Mouse (Mus musculus) ES-Bruce4 (cell line): ENCODE data around the gene Cbx1. TPM values are rescaled to one million over a fixed set of nuclear protein-coding genes. Genes with fewer than 3 reads are reported as not detected.

ENCODE experiments used
- H3K27ac ChIP-seq: 2 replicates; pipeline ENCODE4 v1.5.1; 2012; ENCODE audit warnings: low read length, inconsistent platforms; ENCODE audit not compliant: insufficient read depth
- H3K27me3 ChIP-seq: 2 replicates; pipeline ENCODE4 v1.6.1; 2012; ENCODE audit warnings: mild to moderate bottlenecking, low read length, inconsistent platforms; ENCODE audit not compliant: control insufficient read depth, poor library complexity, insufficient read depth, severe bottlenecking
- H3K36me3 ChIP-seq: 2 replicates; pipeline ENCODE4 v1.6.1; 2012; ENCODE audit warnings: inconsistent platforms, mild to moderate bottlenecking, low read length, moderate library complexity; ENCODE audit not compliant: control insufficient read depth, poor library complexity, insufficient read depth, severe bottlenecking
- H3K4me1 ChIP-seq: one replicate; pipeline ENCODE4 v1.8.1; 2011; ENCODE audit warnings: low read length; ENCODE audit not compliant: control insufficient read depth, insufficient read depth
- H3K4me3 ChIP-seq: 2 replicates; pipeline ENCODE4 v1.5.1; 2011; ENCODE audit warnings: low read depth, mild to moderate bottlenecking, low read length
- H3K9ac ChIP-seq: 2 replicates; pipeline ENCODE4 v1.6.1; 2012; ENCODE audit warnings: low read depth, mild to moderate bottlenecking, inconsistent platforms; ENCODE audit not compliant: poor library complexity, severe bottlenecking
- H3K9me3 ChIP-seq: replicated peaks from 2 replicates; pipeline ENCODE4 v1.6.1; 2012; ENCODE audit warnings: mild to moderate bottlenecking, low read length, inconsistent platforms; ENCODE audit not compliant: control insufficient read depth, poor library complexity, insufficient read depth, severe bottlenecking
- CTCF ChIP-seq: IDR thresholded peaks from one replicate; pipeline ENCODE4 v1.8.1; 2011; ENCODE audit warnings: low read depth, low read length
- EP300 ChIP-seq: IDR thresholded peaks from 2 replicates; pipeline ENCODE4 v1.6.1; 2011; ENCODE audit warnings: low read depth, low read length; ENCODE audit not compliant: insufficient read depth
- POLR2A ChIP-seq: IDR thresholded peaks from one replicate; pipeline ENCODE4 v1.8.1; 2011; ENCODE audit warnings: low read length; ENCODE audit not compliant: insufficient read depth
- polyA plus RNA-seq: library from polyadenylated mRNA; stranded (reverse); fragments of >200 nt; gene quantifications from 2 replicates; pipeline ENCODE4 v1.2.4, GENCODE M21; 2011; ENCODE audit warnings: low read depth; ENCODE audit not compliant: missing spikeins, insufficient read depth, insufficient read length

Gene Cbx1
- polyA plus RNA-seq, 1 experiment: 202 TPM

DNA sequence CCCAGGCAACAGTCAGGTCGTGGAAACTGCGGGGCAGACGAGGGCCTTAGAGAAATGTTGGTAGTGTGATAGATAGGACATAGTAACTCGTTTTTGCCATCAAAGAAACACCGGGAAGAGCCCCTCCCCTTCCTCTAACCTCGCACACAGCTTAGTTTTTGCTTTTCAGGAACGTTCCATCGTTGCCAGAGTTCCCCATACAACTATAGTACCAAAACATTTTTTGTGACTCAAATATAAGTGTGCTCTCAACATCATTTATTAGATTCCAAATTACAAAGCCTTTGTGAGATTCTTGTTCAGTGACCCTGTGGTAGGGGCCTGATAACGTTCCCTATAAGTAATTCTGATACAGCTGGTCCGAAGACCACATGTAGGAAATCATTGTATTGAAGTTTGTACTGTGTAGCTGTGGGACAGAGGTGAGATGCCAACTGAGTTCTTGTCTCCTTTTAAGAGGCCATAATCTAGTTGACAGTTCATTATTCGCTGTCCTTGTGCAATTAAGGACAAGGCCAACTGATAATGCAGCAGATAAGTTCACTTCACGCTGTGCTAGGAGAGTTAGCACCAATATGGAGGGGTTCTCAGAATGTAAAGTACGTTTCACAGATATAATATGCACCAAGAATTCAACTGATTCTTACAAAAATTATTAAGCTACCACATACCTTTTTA, 41.8 kb downstream of the Cbx1 start:
- peak overlapping the region; percentile 72 for H3K9ac ChIP-seq
- TF ChIP-seq POLR2A (no peak), EP300 (no peak), CTCF (no peak)
- H3K4me3 ChIP-seq: peak overlapping the region; percentile 88

GRCm38 (mm10) chr11:96831516-96831915, 42.6 kb downstream of the Cbx1 start:
- H3K9ac ChIP-seq: peak overlapping the region; percentile 49; the same call in 1 of the 2 replicates
- H3K9me3 ChIP-seq: no peaks in the 10 kb centered on the region
- H3K27ac ChIP-seq: peak overlapping the region; percentile 94
- TF ChIP-seq CTCF: no peak
- peak; percentile 42; the same call in 1 of the 2 replicates for TF ChIP-seq EP300
- no peaks in the 10 kb centered on the region for H3K4me1 ChIP-seq
- H3K27me3 ChIP-seq: no peaks in the 10 kb centered on the region
- H3K36me3 ChIP-seq: peaks cover 12% of the 10 kb centered on the region
- H3K4me3 ChIP-seq: peak overlapping the region; percentile 23; the same call in 1 of the 2 replicates

More for the DNA sequence above, 41.8 kb downstream of the Cbx1 start:
- Histone ChIP-seq H3K27ac (peak overlapping the region; percentile 91), H3K4me1 (no peaks in the 10 kb centered on the region), H3K9me3 (no peaks in the 10 kb centered on the region), H3K36me3 (peaks cover 19% of the 10 kb centered on the region), H3K27me3 (no peaks in the 10 kb centered on the region)

DNA sequence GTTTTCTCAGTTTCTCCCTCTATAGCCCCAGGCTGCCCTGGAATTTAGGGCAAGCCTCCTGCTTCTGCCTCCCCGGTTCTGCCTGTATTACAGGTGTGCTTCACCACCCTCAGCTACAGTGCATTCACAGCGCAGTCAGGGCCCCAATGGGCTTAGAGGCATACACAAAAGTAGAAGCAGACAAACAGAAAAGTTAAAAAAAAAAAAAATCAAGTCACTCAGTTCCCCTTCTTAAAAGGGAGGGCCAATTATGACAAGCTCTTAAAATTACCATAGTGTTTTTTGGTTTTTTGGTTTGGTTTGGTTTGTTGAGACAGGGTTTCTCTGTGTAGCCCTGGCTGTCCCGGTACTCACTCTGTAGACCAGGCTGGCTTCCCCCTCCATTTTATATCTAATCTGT, 43.6 kb downstream of the Cbx1 start:
- H3K36me3 ChIP-seq: peaks cover 4% of the 10 kb centered on the region
- TF ChIP-seq POLR2A (no peak), CTCF (no peak), EP300 (no peak)
- no peaks in the 10 kb centered on the region for H3K9me3 ChIP-seq
- H3K4me3 ChIP-seq: no peak overlapping the region
- H3K27me3 ChIP-seq: no peaks in the 10 kb centered on the region
- H3K27ac ChIP-seq: no peak overlapping the region
- H3K9ac ChIP-seq: no peak overlapping the region
- H3K4me1 ChIP-seq: no peaks in the 10 kb centered on the region

DNA sequence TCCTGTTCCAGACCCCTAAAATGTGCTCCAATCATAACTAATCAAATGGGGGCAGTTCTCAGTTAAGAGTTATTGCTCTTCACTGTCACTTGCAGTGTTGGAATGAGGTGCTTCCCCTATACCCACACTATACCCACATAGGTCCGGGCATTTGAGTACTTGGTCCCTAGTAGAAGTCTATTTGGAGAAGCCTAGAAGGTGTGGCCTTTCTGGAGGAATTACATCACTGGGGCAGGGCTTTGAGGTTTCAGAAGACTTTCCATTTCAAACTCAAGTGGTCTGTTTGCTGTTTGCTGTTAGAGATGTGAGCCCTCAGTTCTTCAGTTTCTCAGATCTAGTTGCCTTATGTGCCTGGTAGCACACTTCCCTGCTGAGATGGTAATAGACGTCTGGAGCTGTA, 44.0 kb downstream of the Cbx1 start:
- Histone ChIP-seq H3K4me1 (no peaks in the 10 kb centered on the region), H3K27me3 (no peaks in the 10 kb centered on the region)

GRCm38 (mm10) chr11:96834127-96834526, 45.2 kb downstream of the Cbx1 start:
- no peak for TF ChIP-seq POLR2A
- no peak for TF ChIP-seq EP300
- TF ChIP-seq CTCF: no peak
- no peak overlapping the region for H3K9ac ChIP-seq
- H3K27me3 ChIP-seq: no peaks in the 10 kb centered on the region
- H3K4me1 ChIP-seq: no peaks in the 10 kb centered on the region
- no peak overlapping the region for H3K4me3 ChIP-seq
- H3K9me3 ChIP-seq: no peaks in the 10 kb centered on the region
- H3K36me3 ChIP-seq: no peaks in the 10 kb centered on the region
- no peak overlapping the region for H3K27ac ChIP-seq

More for the DNA sequence above, 44.0 kb downstream of the Cbx1 start:
- no peak overlapping the region for H3K9ac ChIP-seq
- no peak overlapping the region for H3K27ac ChIP-seq
- H3K9me3 ChIP-seq: no peaks in the 10 kb centered on the region
- H3K36me3 ChIP-seq: peaks cover 1% of the 10 kb centered on the region; the same call in 1 of the 2 replicates
- TF ChIP-seq EP300 (no peak), CTCF (no peak), POLR2A (no peak)
- H3K4me3 ChIP-seq: no peak overlapping the region

DNA sequence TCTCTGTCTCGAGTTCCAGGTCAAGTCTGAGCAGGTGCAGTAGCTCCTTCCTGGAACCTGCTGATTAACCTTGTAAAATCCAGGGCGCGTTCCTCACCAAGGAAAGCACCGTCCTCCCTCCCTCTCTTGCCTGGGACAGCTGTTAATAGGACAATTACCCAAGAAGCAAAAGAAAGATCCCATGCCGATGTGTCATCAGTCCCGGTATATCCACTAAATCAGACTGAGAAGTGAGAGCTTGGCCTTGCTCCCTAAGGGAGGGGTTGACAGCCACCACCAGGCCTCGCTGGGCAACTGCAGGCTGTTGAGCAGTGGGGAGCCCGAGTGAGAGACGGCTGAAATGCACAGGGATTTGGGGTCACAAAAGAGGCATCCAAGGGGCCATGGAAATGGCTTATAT, 48.4 kb downstream of the Cbx1 start:
- Histone ChIP-seq H3K4me1 (no peaks in the 10 kb centered on the region), H3K36me3 (no peaks in the 10 kb centered on the region), H3K27me3 (no peaks in the 10 kb centered on the region), H3K27ac (no peak overlapping the region), H3K9me3 (no peaks in the 10 kb centered on the region), H3K9ac (no peak overlapping the region), H3K4me3 (no peak overlapping the region)
- no peak for TF ChIP-seq EP300
- TF ChIP-seq POLR2A: no peak
- TF ChIP-seq CTCF: peak; percentile 40
